Mouse (Mus musculus) A20 (cell line): ENCODE results near the gene Ctse.
"Not testable (repeated sequence)": the region's sequence is repeated elsewhere in the genome, so short reads cannot be mapped to it uniquely, and the experiment has no call there.

Experiments used
- DNase-seq: peaks from one replicate; pipeline ENCODE4 v3.0.0-alpha.2; 2011; ENCODE audit warnings: low read depth, low spot score

The Ctse gene

DNA sequence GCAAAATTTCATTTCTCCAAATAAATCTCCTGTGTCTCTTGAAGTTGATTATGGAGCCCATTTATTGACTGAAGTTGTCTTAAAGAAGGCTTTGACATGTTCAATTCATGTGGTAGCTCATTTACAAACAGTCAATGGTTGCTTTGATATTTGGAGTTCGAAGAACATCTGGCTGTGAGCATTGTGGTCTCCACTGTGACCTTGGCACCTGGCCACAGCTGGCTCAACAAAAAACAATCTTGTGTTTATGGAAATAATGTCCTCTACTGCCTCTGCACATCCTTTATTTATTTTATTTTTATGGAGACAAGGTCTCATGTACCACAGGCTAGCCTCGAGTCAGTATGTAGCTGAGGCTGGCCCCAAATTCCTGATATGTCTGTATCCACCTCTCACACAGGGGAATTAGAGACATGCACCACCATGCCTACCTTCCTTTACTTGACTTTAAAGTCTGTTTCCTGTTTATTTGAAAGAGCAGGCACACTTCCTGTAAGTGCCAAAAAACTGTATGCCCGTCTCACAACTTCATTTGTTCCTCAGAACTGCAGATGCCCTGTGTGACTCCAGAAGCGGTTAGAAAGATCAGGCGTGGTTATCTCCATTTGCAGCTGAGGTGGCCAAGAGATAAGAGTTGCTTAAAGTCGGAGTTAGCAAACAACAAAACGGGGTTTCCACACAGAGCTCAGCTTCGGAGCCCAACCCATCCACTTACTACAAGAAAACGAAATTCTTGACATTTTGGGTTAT is at the start of gene Ctse:
Ctse (plus strand) TSS at position 516 of the 750 bp plus-strand sequence.
- peak; percentile 77 for DNase-seq

- DNase-seq, result no peak
Measured at GRCm38 (mm10) chr1:131598905-131599304, 39.2 kb upstream of the Ctse start, which contains the start of gene Avpr1b. Gene Avpr1b (plus strand): TSS chr1:131599239.

DNA sequence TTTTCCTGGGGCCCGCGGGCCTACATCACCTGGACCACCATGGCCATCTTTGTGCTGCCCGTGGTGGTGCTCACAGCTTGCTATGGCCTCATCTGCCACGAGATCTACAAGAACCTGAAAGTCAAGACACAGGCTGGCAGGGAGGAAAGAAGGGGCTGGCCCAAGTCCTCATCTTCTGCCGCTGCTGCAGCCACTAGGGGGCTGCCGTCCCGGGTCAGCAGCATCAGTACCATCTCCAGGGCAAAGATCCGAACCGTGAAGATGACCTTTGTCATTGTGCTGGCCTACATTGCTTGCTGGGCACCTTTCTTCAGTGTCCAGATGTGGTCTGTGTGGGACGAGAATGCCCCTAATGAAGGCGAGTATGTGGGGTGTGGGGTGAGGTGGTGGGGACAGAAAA is 37.8 kb upstream of the Ctse start:
- DNase-seq, result peak; percentile 32

DNA sequence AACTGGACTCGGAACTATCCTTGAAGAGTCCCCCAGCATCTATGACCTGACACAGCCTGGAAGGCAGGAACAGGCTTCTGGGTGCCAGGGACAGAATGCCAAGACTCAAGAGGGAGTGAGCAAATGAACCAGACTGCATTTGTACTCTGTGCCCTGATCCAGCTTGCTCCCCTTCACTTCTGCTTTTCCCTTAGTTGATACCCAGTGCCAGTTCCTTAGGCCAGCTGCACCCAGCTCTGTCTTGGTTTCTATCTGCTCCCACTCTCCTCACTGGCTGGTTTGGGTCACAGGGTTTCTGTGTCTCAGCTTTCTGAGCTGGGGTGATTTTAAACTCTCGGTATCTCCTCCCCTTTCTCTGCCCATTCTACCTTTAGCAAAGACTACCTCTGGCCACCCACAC is 31.4 kb upstream of the Ctse start:
- DNase-seq, result no peak

DNA sequence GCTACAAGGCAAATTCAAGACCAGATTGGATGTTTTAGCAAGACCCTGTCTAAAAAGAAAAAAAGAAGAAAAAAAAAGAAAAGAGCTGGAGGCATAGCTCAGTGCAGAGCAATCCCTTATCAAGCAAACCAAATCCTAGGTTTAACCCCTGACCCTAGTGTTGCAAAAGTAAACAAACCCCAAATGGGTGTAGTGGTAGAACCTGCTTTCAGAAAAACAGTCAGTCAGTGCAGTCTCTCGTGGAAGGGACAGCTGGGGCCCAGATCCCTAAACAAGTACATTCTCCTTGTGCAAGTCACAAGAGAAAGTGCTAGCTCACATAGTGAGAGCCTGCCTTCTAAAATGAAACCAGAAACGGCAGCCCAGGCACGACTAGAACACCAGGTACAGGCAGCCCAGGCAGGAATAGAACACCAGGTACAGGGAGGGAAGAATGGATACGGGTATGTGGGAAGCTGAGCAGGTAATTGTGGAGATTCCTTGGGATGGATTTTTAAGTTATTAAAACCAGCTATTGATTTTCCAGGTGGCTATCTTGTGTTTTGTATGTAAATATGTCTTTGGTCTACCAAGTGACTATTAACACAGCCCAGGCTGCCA is 25.4 kb upstream of the Ctse start:
- no peak for DNase-seq

DNA sequence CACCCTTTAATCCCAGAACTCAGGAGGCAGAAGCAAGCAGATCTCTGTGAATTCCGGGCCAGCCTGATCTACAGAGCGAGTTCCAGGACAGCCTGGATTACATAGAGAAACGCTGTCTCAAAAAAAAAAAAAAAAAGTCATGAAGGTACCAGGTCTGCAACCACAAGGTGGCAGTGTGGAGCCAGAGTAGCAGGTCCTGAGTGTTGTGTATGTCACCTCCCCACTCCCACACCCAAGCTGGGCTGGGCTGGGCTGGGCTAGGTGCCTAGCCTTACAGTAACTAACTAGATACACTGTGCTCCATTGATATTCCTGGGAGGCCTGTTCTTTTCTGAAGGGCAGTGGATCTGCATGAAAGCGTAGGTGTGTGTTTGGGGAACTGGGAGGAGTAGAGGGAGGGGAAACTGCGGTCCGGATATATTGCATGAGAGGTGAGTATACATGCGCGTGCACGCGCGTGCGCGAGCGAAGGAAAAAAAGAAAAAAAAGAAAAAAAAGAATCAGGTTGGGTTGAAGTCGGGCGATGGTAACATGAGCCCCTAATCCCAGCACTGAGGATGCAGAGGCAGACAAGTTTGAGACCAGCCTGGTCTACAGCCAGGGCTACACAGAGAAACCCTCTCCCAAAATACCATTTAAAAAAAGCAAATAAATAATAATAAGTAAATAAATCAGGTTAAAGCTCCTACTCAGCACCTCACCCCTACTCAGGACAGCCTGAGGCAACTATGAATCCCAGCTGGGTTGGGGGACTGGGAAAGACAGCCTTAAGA is 24.6 kb upstream of the Ctse start:
- DNase-seq, result peak; percentile 77

DNA sequence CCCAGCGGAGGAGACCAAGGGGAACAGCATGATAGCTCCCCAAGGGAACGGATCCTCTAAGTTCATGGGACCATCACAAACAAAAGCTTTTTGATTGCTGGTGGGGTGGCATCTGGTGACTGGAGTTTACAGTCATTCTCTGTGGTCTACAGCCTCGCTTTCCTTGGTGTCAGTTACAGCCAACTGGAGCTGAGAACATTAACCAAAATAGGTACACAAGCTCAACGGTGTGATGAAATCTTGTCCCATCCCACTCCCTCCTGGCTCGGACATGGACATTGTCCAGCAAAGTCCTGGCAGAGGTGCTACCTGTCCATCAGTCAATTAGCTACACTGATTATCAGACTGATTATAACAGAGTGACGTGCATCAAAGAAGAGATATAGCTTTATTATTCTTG is 23.5 kb upstream of the Ctse start:
- no peak for DNase-seq

DNA sequence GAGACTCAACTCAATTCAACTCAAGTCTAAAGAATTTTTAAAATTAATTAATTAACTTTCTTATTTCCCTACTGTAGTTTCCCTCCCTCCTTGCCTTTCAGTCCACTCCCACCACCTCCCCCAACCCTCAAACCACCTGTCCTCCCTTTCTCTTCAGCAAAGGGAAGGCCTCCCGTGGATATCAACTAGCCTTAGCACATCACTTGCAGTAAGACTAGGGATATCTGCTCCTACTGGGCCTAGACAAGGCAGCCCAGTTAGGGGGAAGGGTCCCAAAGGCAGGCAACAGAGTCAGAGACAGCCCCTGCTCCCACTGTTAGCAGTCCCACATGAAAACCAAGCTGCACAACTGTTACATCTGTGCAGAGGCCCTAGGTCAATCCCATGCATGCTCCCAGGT is 22.0 kb upstream of the Ctse start:
- DNase-seq, result no peak

DNA sequence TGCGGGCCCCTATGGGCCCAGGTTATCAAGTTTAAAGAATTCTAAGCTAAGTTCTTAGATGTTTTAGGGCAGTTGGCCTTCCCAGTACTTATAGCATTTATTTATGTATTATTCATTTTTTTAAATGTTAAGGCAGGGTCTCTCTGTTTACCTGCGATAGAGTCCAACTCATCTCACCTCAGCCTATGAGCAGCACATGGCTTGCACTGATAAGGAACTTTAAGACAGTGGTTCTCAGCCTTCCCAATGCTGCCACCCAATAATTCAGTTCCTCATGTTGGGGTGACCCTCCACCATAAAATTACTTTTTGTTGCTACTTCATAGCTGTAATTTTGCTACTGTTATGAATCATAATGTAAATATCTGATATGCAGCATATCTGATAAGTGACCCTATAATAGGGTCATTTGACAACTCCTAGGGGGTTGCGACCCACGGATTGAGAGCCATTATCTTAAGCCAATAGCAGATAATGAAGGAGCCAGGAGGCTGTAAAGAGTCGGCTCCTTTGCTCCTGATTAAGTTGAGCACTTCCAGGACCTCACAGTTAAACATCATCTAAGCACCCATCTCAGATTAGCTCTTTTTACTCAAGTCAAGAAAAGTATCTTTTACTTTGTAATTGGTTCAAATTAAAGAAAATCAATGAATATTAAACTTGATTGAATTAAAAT is 21.4 kb upstream of the Ctse start:
- no peak for DNase-seq

DNA sequence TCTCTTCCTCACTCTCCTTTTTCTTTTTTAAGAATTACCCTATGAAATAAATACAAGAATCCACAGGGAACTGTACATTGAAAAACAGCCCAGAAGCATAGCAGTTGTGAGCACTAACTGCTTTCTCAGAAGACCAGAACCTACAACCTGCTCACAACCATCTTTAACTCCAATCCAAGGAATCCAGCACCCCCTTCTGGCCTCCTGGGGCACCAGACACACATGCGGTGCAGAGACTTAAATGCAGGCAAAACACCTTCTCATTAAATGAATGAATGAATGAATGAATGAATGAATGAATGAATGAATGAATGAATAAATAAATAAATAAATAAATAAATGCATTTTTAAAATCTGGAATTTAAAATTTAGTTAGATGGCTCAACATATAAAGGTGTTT is 19.5 kb upstream of the Ctse start:
- no peak for DNase-seq

GRCm38 (mm10) chr1:131619348-131619747 is 18.8 kb upstream of the Ctse start:
- DNase-seq, result no peak

- no peak for DNase-seq
Measured at GRCm38 (mm10) chr1:131623644-131624043, 14.5 kb upstream of the Ctse start.

DNA sequence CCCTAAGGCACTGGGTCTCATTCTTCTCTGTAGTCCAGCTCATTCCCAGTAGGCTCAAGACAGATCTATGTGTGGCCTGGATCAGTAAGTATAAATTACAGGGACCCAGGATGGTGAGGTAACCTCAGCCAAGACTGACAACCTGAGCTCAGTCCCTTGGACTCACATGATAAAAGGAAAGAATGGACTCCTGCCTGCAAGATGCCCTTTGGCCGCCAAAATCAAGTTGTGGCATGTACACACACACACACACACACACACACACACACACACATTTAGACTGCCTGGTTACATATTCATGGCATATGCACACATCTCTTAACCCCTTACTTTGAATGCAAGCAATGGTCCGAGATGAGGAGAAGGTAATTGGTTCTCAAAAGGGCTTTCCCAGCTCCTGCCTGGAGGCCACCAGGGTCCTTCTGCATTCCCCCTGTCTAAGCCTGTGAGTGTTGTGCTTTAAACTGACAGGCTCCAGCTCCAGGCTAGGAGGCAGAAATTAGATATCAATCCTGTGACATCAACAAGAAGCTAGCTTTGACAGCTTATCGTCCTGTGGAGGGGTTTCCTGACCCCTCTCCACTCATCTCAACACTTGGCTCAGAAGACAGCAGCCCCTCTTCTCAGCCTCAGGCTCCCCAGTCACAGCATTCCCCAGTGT is 13.8 kb upstream of the Ctse start:
- no peak for DNase-seq

- no peak for DNase-seq
Measured at GRCm38 (mm10) chr1:131626200-131626599, 11.9 kb upstream of the Ctse start.

DNA sequence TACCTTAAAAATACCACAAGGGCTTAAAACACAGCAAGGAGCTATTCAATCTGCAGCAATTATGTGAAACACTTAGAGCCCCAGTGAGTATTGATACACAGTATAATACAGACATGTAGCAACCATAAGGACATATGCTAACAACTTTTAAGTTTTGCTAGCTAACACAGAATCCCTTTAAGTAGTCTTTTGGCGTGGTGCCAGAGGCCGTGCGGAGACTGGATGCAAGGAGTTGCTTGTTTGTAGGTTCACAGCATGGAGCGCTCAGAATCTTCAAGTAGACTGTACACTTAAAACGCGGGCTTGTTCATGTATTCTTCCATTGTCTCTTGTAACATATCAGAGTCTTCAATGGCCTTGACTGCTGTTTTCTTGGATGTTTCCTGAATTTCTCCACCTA is 5.9 kb upstream of the Ctse start:
- not testable (repeated sequence) for DNase-seq

DNA sequence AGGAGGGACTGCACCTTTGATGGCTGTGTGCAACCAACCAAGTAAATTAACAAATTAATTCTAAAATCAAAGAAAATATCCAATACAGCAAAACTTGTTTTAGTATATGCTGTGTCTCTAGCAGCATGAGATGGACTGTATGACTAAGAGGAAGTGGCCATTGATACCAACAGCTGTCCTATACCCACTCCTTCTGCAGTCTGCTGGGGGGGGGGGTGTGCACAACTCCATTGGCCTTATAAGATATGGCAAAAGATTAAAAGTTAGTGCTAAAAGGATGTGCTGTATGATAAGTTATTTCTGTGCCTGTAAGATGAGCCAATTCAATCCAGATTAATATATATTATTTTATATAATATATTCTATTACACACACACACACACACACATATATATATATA is 3.6 kb upstream of the Ctse start:
- no peak for DNase-seq

- peak; percentile 80 for DNase-seq
Measured at GRCm38 (mm10) chr1:131638541-131639421, 675 bp downstream of the Ctse start.

DNA sequence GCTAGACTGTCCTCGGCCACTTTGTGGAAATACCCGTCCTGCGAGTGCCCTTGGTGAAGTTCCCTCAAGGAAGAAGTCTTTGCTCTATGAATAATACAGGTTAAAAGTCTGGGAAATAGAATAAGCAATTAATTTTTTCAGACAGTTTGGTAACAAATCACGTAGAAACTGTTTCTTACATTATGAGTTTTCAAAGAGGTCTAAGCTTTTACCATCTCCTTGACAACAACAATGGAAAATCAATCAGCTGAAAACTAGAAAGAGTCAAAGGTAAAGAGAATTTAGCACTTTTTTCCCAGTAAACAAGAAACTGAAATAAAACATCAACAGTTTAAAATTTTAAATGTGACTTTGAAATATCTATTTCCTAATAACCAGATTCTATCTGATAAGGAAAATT is 2.0 kb downstream of the Ctse start:
- no peak for DNase-seq

GRCm38 (mm10) chr1:131641565-131641964 is 3.5 kb downstream of the Ctse start:
- DNase-seq, result no peak

- DNase-seq, result no peak
Measured at GRCm38 (mm10) chr1:131642251-131642650, 4.1 kb downstream of the Ctse start.
